Comparison of ENCODE assay signal across 34 mouse cellular contexts in genomic region chr11:83720766-83721165, GRCm38 (mm10). TPM values are rescaled to one million over a fixed set of nuclear protein-coding genes. Genes with fewer than 3 reads are reported as not detected.
DNase-seq lines count a peak whose midpoint lies in the region; ATAC-seq and TF ChIP-seq lines count a peak whose summit lies in the region.
"Had no signal": no experiment of that assay in that cellular context is flagged by ENCODE, and none has a peak within 500 bp of the region (broad histone marks: within the 10 kb centered on the region; RNA-seq: fewer than 3 reads in every experiment).

No protein-coding gene starts in this region.

- no peaks in the 10 kb centered on the region for H3K4me1 ChIP-seq in heart, embryonic 11.5 days (ENCODE audit: control insufficient read depth, insufficient read depth, low read length)
- no peaks in the 10 kb centered on the region for H3K4me1 ChIP-seq in lung, adult 2 months (ENCODE audit: control insufficient read depth, insufficient read depth, low read length)
- H3K4me1 ChIP-seq in limb, embryonic 10.5 days = no peaks in the 10 kb centered on the region
- H3K4me1 ChIP-seq: embryonic facial prominence, embryonic 10.5 days; embryonic facial prominence, embryonic 13.5 days; forebrain, embryonic 10.5 days; forebrain, embryonic 13.5 days; heart, embryonic 10.5 days; hindbrain, embryonic 12.5 days; hindbrain, embryonic 15.5 days had no signal

- TF ChIP-seq CTCF in lung, adult 2 months (IDR thresholded peaks at IDR 0.05; ENCODE audit: insufficient read depth, low read length) = no peak

- no peak overlapping the region for H3K9ac ChIP-seq in heart, embryonic 11.5 days (ENCODE audit: low read depth, low read length)
- H3K9ac ChIP-seq: embryonic facial prominence, embryonic 13.5 days; forebrain, embryonic 13.5 days; hindbrain, embryonic 12.5 days; hindbrain, embryonic 15.5 days had no signal

- no peak overlapping the region for H3K27ac ChIP-seq in heart, embryonic 11.5 days (ENCODE audit: low read depth, low read length)
- no peak overlapping the region for H3K27ac ChIP-seq in limb, embryonic 10.5 days
- H3K27ac ChIP-seq: embryonic facial prominence, embryonic 10.5 days; embryonic facial prominence, embryonic 13.5 days; forebrain, embryonic 10.5 days; forebrain, embryonic 13.5 days; heart, adult 2 months; heart, embryonic 10.5 days; hindbrain, embryonic 12.5 days; hindbrain, embryonic 15.5 days had no signal

- ATAC-seq in heart, embryonic 11.5 days (replicated peaks; ENCODE audit: insufficient number of reproducible peaks, low FRiP score, low TSS enrichment) = no peak
- ATAC-seq: forebrain, embryonic 13.5 days; forebrain, embryonic 16.5 days; Patski had no signal

- H3K4me2 ChIP-seq in heart, embryonic 11.5 days = no peak overlapping the region
- H3K4me2 ChIP-seq: embryonic facial prominence, embryonic 13.5 days; forebrain, embryonic 13.5 days; hindbrain, embryonic 12.5 days; hindbrain, embryonic 15.5 days had no signal

- DNase-seq in heart, adult 11 months = peak; percentile 76
- DNase-seq in lung, adult 18-20 months = peak; percentile 17 to 38
- DNase-seq in lung, adult 2 months = no peak
- DNase-seq in ovary, postnatal 14 days (ENCODE audit: low spot score) = peak; percentile 4
- no peak for DNase-seq in ovary, adult 18-20 months (ENCODE audit: low spot score)
- DNase-seq in limb, embryonic 10.5 days (ENCODE audit: low spot score) = no peak
- DNase-seq in gastrocnemius, postnatal 36 days = no peak
- DNase-seq: adrenal gland, adult 8-10 months; adrenal gland, postnatal 25 days; cerebellum, adult 11-12 months; cerebellum, adult 8-10 months; cerebellum, postnatal 10 days; cerebellum, postnatal 36 days; embryo, embryonic 11 days; gastrocnemius, postnatal 10 days; heart, adult 2 months had no signal

- no peak overlapping the region for H3K4me3 ChIP-seq in heart, embryonic 11.5 days (ENCODE audit: low read depth, low read length)
- H3K4me3 ChIP-seq in lung, adult 2 months (replicated peaks; ENCODE audit: extremely low read depth, low read depth, low read length) = no peak overlapping the region
- H3K4me3 ChIP-seq in limb, embryonic 10.5 days = no peak overlapping the region
- H3K4me3 ChIP-seq: embryonic facial prominence, embryonic 10.5 days; embryonic facial prominence, embryonic 13.5 days; erythroblast, embryonic 14.5 days; forebrain, embryonic 10.5 days; forebrain, embryonic 13.5 days; heart, adult 2 months; heart, embryonic 10.5 days; hindbrain, embryonic 12.5 days; hindbrain, embryonic 15.5 days had no signal

- TF ChIP-seq POLR2A in lung, adult 2 months (IDR thresholded peaks at IDR 0.05; ENCODE audit: borderline replicate concordance, extremely low read depth, low read depth, low read length) = no peak

- intact Hi-C loops in gastrocnemius, postnatal 36 days (cut with DNase I) = no loop called here

- no peaks in the 10 kb centered on the region; the same call in 1 of the 2 replicates for H3K27me3 ChIP-seq in heart, embryonic 11.5 days (ENCODE audit: control insufficient read depth, insufficient read depth, low read length)
- H3K27me3 ChIP-seq in limb, embryonic 10.5 days (ENCODE audit: low read depth, poor library complexity, severe bottlenecking) = no peaks in the 10 kb centered on the region
- H3K27me3 ChIP-seq: forebrain, embryonic 13.5 days; hindbrain, embryonic 12.5 days; hindbrain, embryonic 15.5 days; Patski had no signal

- no peaks in the 10 kb centered on the region for H3K36me3 ChIP-seq in heart, embryonic 11.5 days (ENCODE audit: control insufficient read depth, insufficient read depth, low read length)
- H3K36me3 ChIP-seq in limb, embryonic 10.5 days = no peaks in the 10 kb centered on the region
- H3K36me3 ChIP-seq: embryonic facial prominence, embryonic 10.5 days; embryonic facial prominence, embryonic 13.5 days; forebrain, embryonic 10.5 days; heart, embryonic 10.5 days; hindbrain, embryonic 12.5 days; hindbrain, embryonic 15.5 days had no signal

- no peaks in the 10 kb centered on the region for H3K9me3 ChIP-seq in heart, embryonic 11.5 days (replicated peaks; ENCODE audit: control insufficient read depth, low read length)
- H3K9me3 ChIP-seq in limb, embryonic 10.5 days (replicated peaks) = no peaks in the 10 kb centered on the region
- H3K9me3 ChIP-seq: embryonic facial prominence, embryonic 10.5 days; embryonic facial prominence, embryonic 13.5 days; forebrain, embryonic 10.5 days; forebrain, embryonic 13.5 days; heart, embryonic 10.5 days; hindbrain, embryonic 12.5 days; hindbrain, embryonic 15.5 days had no signal

RNA-seq across cellular contexts. Expression of gene Wfdc18, which starts 12.0 kb away (rescaled TPM):
- polyA plus RNA-seq in heart, embryonic 11.5 days (2014; fragmentation: Nextera tagmentation; extraction: Ambion mirVana) = 1.6 TPM in 2 replicates
- not detected in 2 replicates for polyA plus RNA-seq in lung, adult 2 months (2012; rRNA removed)
- not detected in 2 replicates for polyA plus RNA-seq in limb, embryonic 10.5 days (2016; fragmentation: Nextera tagmentation; extraction: Ambion mirVana)
- total RNA-seq in gastrocnemius, postnatal 36 days (2021) = not detected
- total RNA-seq: adrenal gland, adult 8-10 months; adrenal gland, postnatal 25 days; ES-E14; gastrocnemius, adult 18-20 months; gastrocnemius, postnatal 10 days; gastrocnemius, postnatal 4 days; heart, adult 2 months; heart, postnatal 25 days had no signal
- polyA plus RNA-seq: brain, embryonic 14.5 days; embryonic facial prominence, embryonic 10.5 days; embryonic facial prominence, embryonic 13.5 days; erythroblast, embryonic 14.5 days; forebrain, embryonic 10.5 days; forebrain, embryonic 13.5 days; forebrain, embryonic 16.5 days; heart, adult 2 months; heart, embryonic 10.5 days; hindbrain, embryonic 12.5 days; hindbrain, embryonic 15.5 days; Patski had no signal

RNA-seq across cellular contexts. Expression of gene Wfdc17, which starts 17.0 kb away (rescaled TPM):
- polyA plus RNA-seq in heart, embryonic 11.5 days (2014; fragmentation: Nextera tagmentation; extraction: Ambion mirVana) = 0.66 TPM in 1 of 2 replicates, not detected in the other
- polyA plus RNA-seq in lung, adult 2 months (2012; rRNA removed) = 5.2 and 6.0 TPM in 2 replicates
- polyA plus RNA-seq in limb, embryonic 10.5 days (2016; fragmentation: Nextera tagmentation; extraction: Ambion mirVana) = 0.30 TPM in 1 of 2 replicates, not detected in the other
- 1 to 10 TPM in 1 of 2 experiments, not detected in 1; 1.1 TPM for total RNA-seq in gastrocnemius, postnatal 36 days (2021)
- total RNA-seq: ES-E14 had no signal
- polyA plus RNA-seq: brain, embryonic 14.5 days; erythroblast, embryonic 14.5 days; forebrain, embryonic 10.5 days; forebrain, embryonic 13.5 days; forebrain, embryonic 16.5 days; heart, embryonic 10.5 days; Patski had no signal

RNA-seq across cellular contexts. Expression of gene Wfdc21, which starts 26.0 kb away (rescaled TPM):
- polyA plus RNA-seq in heart, embryonic 11.5 days (2014; fragmentation: Nextera tagmentation; extraction: Ambion mirVana) = not detected in 2 replicates
- 16.9 and 29.8 TPM in 2 replicates for polyA plus RNA-seq in lung, adult 2 months (2012; rRNA removed)
- polyA plus RNA-seq in limb, embryonic 10.5 days (2016; fragmentation: Nextera tagmentation; extraction: Ambion mirVana) = not detected in 2 replicates
- total RNA-seq in gastrocnemius, postnatal 36 days (2021) = not detected
- total RNA-seq: adrenal gland, postnatal 25 days; ES-E14; gastrocnemius, postnatal 10 days; heart, adult 2 months; heart, postnatal 25 days had no signal
- polyA plus RNA-seq: brain, embryonic 14.5 days; cortical plate, adult 2 months; embryonic facial prominence, embryonic 10.5 days; embryonic facial prominence, embryonic 13.5 days; erythroblast, embryonic 14.5 days; forebrain, embryonic 10.5 days; forebrain, embryonic 13.5 days; forebrain, embryonic 16.5 days; heart, embryonic 10.5 days; heart, embryonic 14.5 days; hindbrain, embryonic 12.5 days; hindbrain, embryonic 15.5 days; Patski had no signal

RNA-seq across cellular contexts. Expression of gene Heatr6, which starts 32.7 kb away (rescaled TPM):
- polyA plus RNA-seq in heart, embryonic 11.5 days (2014; fragmentation: Nextera tagmentation; extraction: Ambion mirVana) = 13.5 and 16.1 TPM in 2 replicates
- polyA plus RNA-seq in lung, adult 2 months (2012; rRNA removed) = 15.8 and 16.8 TPM in 2 replicates
- 22.8 and 30.4 TPM in 2 replicates for polyA plus RNA-seq in limb, embryonic 10.5 days (2016; fragmentation: Nextera tagmentation; extraction: Ambion mirVana)
- 1 to 10 TPM; 6.5 to 8.1 TPM for total RNA-seq in gastrocnemius, postnatal 36 days (2021)

RNA-seq across cellular contexts. Expression of gene Ccl4, which starts 58.4 kb away (rescaled TPM):
- 0.26 TPM in 1 of 2 replicates, not detected in the other for polyA plus RNA-seq in heart, embryonic 11.5 days (2014; fragmentation: Nextera tagmentation; extraction: Ambion mirVana)
- 2.6 and 3.2 TPM in 2 replicates for polyA plus RNA-seq in lung, adult 2 months (2012; rRNA removed)
- 0.23 TPM in 1 of 2 replicates, not detected in the other for polyA plus RNA-seq in limb, embryonic 10.5 days (2016; fragmentation: Nextera tagmentation; extraction: Ambion mirVana)
- total RNA-seq in gastrocnemius, postnatal 36 days (2021) = not detected
- total RNA-seq: adrenal gland, postnatal 25 days; ES-E14; gastrocnemius, adult 18-20 months; gastrocnemius, postnatal 10 days; heart, adult 2 months; heart, postnatal 25 days had no signal
- polyA plus RNA-seq: erythroblast, embryonic 14.5 days; forebrain, embryonic 16.5 days; heart, embryonic 10.5 days; Patski had no signal

Comparison
In these comparisons a context has a peak if more than half of its experiments do, and no peak if none do; other contexts are left out.
1. DNase-seq: peak in heart, adult 11 months (single experiment), lung, adult 18-20 months (2 of 2) and ovary, postnatal 14 days (single experiment); none in lung, adult 2 months (single experiment), ovary, adult 18-20 months (single experiment), limb, embryonic 10.5 days (single experiment) and gastrocnemius, postnatal 36 days (0 of 2).
2. RNA of gene Wfdc21, which starts 26.0 kb away (polyA plus RNA-seq): 16.9 to 29.8 TPM in lung, adult 2 months; not detected in heart, embryonic 11.5 days and not detected in limb, embryonic 10.5 days; every median in the first group is over 10 times any median in the second.